Mouse (Mus musculus) cortical plate, adult 2 months (tissue): ENCODE measurements around the gene Mrpl14.

ENCODE experiments used
- CTCF ChIP-seq: fragments of 200-500 bp; IDR thresholded peaks from 2 replicates; pipeline ENCODE4 v1.5.1; 2011; ENCODE audit warnings: mild to moderate bottlenecking, control low read depth, low read length; ENCODE audit not compliant: insufficient read depth; ENCODE audit errors: extremely low read depth
- POLR2A ChIP-seq: fragments of 200-500 bp; IDR thresholded peaks from 2 replicates; pipeline ENCODE4 v1.6.1; 2011; ENCODE audit warnings: mild to moderate bottlenecking, low read length, control low read depth; ENCODE audit not compliant: insufficient read depth; ENCODE audit errors: extremely low read depth

- TF ChIP-seq CTCF = no peak
- no peak for TF ChIP-seq POLR2A
Measured at GRCm38 (mm10) chr17:45682843-45683242, 3.3 kb upstream of the Mrpl14 start.
